Mouse (Mus musculus): ENCODE results near the gene 1810010D01Rik.

DNA sequence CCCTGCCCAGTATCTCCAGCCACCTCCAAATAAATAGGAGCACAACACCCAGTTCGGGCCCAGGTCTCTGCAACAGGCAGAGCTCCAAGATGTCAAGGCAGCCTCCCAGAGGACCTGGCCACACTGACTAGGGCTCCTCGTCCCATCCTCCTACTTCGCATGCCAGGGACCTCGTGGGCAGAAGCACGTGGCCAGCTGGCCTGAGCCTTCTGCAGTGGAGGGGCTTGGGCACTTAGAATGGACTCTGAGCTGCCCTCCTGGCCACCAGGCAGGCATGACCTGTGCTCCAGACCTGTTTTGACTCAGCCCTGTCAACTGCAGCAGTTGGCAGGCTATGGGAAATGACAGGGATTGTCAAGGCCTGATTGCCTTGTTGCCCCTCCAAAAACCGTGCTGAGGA lies 17.7 kb upstream of the 1810010D01Rik start:
- TF ChIP-seq CTCF (IDR thresholded peaks at IDR 0.05; ENCODE audit: control insufficient read depth, insufficient read depth, insufficient read length) (no peak), MYOD1 (IDR thresholded peaks at IDR 0.05; ENCODE audit: control insufficient read depth, insufficient read length, low read depth) (no peak), MAX (IDR thresholded peaks at IDR 0.05) (no peak), USF1 (IDR thresholded peaks at IDR 0.05; ENCODE audit: low read depth) (no peak), CEBPB (IDR thresholded peaks at IDR 0.05; ENCODE audit: low read depth) (no peak), MYOG (IDR thresholded peaks at IDR 0.05; ENCODE audit: control insufficient read depth, extremely low read depth, insufficient read length) (no peak)

Measured in C2C12 (cell line).